Mouse (Mus musculus) kidney, embryonic 15.5 days (tissue): ENCODE results near the gene Rusc2. TPM values are rescaled to one million over a fixed set of nuclear protein-coding genes. Genes with fewer than 3 reads are reported as not detected.

Source experiments
- ATAC-seq: fragments of 200-750 bp; cut with Nextera tagmentation; replicated peaks from 2 replicates; pipeline ENCODE4 v1.8.0; 2017; ENCODE audit warnings: moderate TSS enrichment; ENCODE audit not compliant: low FRiP score
- H3K27ac ChIP-seq: fragments of 300-500 bp; sonication (generic); 2 replicates; pipeline ENCODE4 v1.5.1; 2015; ENCODE audit warnings: mild to moderate bottlenecking, inconsistent platforms
- H3K27me3 ChIP-seq: fragments of 300-500 bp; sonication (generic); 2 replicates; pipeline ENCODE4 v1.6.1; 2015; ENCODE audit warnings: inconsistent platforms
- H3K36me3 ChIP-seq: fragments of 300-500 bp; sonication (generic); 2 replicates; pipeline ENCODE4 v1.6.1; 2015; ENCODE audit warnings: inconsistent platforms
- H3K4me1 ChIP-seq: fragments of 300-500 bp; sonication (generic); 2 replicates; pipeline ENCODE4 v1.6.1; 2015; ENCODE audit warnings: inconsistent platforms
- H3K4me2 ChIP-seq: fragments of 300-500 bp; sonication (generic); 2 replicates; pipeline ENCODE4 v1.6.1; 2015; ENCODE audit warnings: moderate library complexity, mild to moderate bottlenecking, inconsistent platforms
- H3K4me3 ChIP-seq: fragments of 300-500 bp; sonication (generic); replicated peaks from 2 replicates; pipeline ENCODE4 v1.5.1; 2015; ENCODE audit warnings: mild to moderate bottlenecking, inconsistent platforms
- H3K9ac ChIP-seq: fragments of 300-500 bp; sonication (generic); 2 replicates; pipeline ENCODE4 v1.6.1; 2015; ENCODE audit warnings: mild to moderate bottlenecking, inconsistent platforms
- H3K9me3 ChIP-seq: fragments of 300-500 bp; sonication (generic); replicated peaks from 2 replicates; pipeline ENCODE4 v1.6.1; 2016; ENCODE audit warnings: inconsistent platforms
- WGBS: fragments of 180-500 bp; shearing (Covaris S2); methylation state at CpG from one replicate; pipeline ENCODE4 v1.1.7; 2015; ENCODE audit warnings: mixed read lengths; 5-methylcytosine and 5-hydroxymethylcytosine counted together
- polyA plus RNA-seq: library from polyadenylated mRNA; unstranded; fragments of >200 nt; fragmentation: Nextera tagmentation; extraction: Ambion mirVana; gene quantifications from 2 replicates; pipeline ENCODE4 v1.2.1, GENCODE M21; 2015

The Rusc2 gene
- polyA plus RNA-seq, 1 experiment from 2014 or later: 14.1 TPM

DNA sequence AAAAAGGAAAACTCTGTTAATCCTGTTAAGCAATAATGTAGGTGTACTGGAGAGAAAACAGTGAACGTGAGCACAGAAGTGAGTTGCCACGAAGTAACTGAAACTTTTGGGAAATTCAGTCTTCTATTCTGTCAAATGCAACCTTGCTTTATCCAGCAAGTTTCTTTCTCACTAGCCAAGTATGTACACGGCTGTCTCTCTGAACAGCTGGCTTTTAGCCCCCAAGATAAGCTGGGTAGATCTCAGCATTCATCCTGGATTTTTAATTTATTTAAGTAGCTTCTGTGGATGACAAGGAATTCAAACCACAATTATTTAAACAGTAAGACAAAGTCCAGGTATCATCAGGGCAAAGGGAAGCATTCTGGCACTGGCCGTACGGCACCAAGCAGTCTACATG, 14.5 kb upstream of the Rusc2 start:
- Histone ChIP-seq H3K27me3 (no peaks in the 10 kb centered on the region), H3K4me2 (no peak overlapping the region), H3K4me3 (no peak overlapping the region), H3K4me1 (no peaks in the 10 kb centered on the region), H3K9ac (no peak overlapping the region), H3K9me3 (no peaks in the 10 kb centered on the region), H3K36me3 (no peaks in the 10 kb centered on the region), H3K27ac (no peak overlapping the region)
- 86% methylated on average over 5 of the region's 5 CpGs for WGBS
- no peak for ATAC-seq

GRCm38 (mm10) chr4:43367787-43368186, 14.0 kb upstream of the Rusc2 start:
- Histone ChIP-seq H3K4me3 (no peak overlapping the region), H3K9me3 (no peaks in the 10 kb centered on the region), H3K4me1 (no peaks in the 10 kb centered on the region), H3K9ac (no peak overlapping the region), H3K4me2 (no peak overlapping the region), H3K27ac (no peak overlapping the region), H3K36me3 (no peaks in the 10 kb centered on the region), H3K27me3 (no peaks in the 10 kb centered on the region)
- WGBS: 91% methylated on average over 9 of the region's 9 CpGs
- ATAC-seq: no peak

- ATAC-seq: no peak
- Histone ChIP-seq H3K9ac (no peak overlapping the region), H3K4me2 (no peak overlapping the region), H3K4me3 (no peak overlapping the region), H3K9me3 (no peaks in the 10 kb centered on the region), H3K27ac (no peak overlapping the region), H3K4me1 (no peaks in the 10 kb centered on the region), H3K27me3 (no peaks in the 10 kb centered on the region), H3K36me3 (no peaks in the 10 kb centered on the region)
- WGBS: 67% methylated on average over 11 of the region's 11 CpGs
Observed at GRCm38 (mm10) chr4:43371406-43371805, 10.4 kb upstream of the Rusc2 start.

DNA sequence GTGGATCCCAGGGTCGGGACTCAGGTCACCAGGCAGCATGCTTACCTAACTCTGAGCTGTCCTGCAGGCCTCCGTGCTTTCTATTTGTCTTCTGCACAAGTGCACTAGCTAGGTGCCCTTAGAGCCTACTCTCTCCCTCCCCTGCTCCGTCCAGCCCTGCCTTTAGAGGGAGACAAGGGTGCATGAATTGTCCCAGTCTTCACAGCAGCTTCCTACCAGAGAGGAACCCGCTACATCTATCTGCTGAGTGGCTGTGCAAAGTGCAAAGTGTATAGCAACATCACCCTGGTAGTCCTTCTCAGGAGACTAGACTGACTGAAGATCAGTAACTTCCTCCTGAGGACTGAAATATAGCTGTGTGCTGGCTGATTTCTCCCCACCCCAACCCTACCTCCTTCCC, 9.6 kb upstream of the Rusc2 start:
- ATAC-seq: no peak
- H3K36me3 ChIP-seq: no peaks in the 10 kb centered on the region
- no peaks in the 10 kb centered on the region for H3K9me3 ChIP-seq
- WGBS: 63% methylated on average over 4 of the region's 4 CpGs
- H3K4me1 ChIP-seq: no peaks in the 10 kb centered on the region
- H3K4me3 ChIP-seq: no peak overlapping the region
- no peak overlapping the region for H3K9ac ChIP-seq
- H3K27ac ChIP-seq: no peak overlapping the region
- no peak overlapping the region for H3K4me2 ChIP-seq
- H3K27me3 ChIP-seq: no peaks in the 10 kb centered on the region

DNA sequence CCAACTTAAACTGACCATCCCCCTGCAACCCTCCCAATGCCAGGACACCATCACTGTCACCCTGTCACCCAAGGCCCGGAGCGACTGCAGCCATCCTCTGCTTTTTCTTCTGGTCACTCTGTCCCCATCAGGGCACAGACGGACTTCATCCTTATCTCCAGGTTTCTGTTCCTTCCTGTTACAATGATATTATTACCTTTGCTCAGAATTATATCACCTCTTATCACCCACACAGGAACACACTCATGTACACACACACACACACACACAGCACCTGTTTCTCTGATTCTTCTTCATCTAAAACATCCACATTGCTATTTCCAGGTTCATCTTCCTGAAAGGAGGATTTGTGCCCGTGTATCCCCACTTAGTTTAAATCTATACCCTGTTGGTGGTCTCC, 7.5 kb upstream of the Rusc2 start:
- ATAC-seq: no peak
- no peak overlapping the region for H3K9ac ChIP-seq
- H3K4me3 ChIP-seq: no peak overlapping the region
- no peak overlapping the region for H3K4me2 ChIP-seq
- 81% methylated on average over 4 of the region's 4 CpGs for WGBS
- no peaks in the 10 kb centered on the region for H3K27me3 ChIP-seq
- no peaks in the 10 kb centered on the region for H3K36me3 ChIP-seq
- H3K27ac ChIP-seq: no peak overlapping the region
- no peaks in the 10 kb centered on the region for H3K4me1 ChIP-seq
- H3K9me3 ChIP-seq: no peaks in the 10 kb centered on the region

GRCm38 (mm10) chr4:43379601-43380000, 2.2 kb upstream of the Rusc2 start:
- 90% methylated on average over 6 of the region's 6 CpGs for WGBS
- H3K27ac ChIP-seq: no peak overlapping the region
- H3K9ac ChIP-seq: no peak overlapping the region
- H3K4me1 ChIP-seq: peaks cover 18% of the 10 kb centered on the region
- H3K27me3 ChIP-seq: 0 out of 2 replicates have a peak, but pooled peaks cover 5% of the 10 kb centered on the region
- no peak overlapping the region for H3K4me2 ChIP-seq
- ATAC-seq: no peak
- no peaks in the 10 kb centered on the region; the same call in 1 of the 2 replicates for H3K36me3 ChIP-seq
- H3K4me3 ChIP-seq: no peak overlapping the region
- H3K9me3 ChIP-seq: no peaks in the 10 kb centered on the region

GRCm38 (mm10) chr4:43380951-43381350, 828 bp upstream of the Rusc2 start:
- 0 out of 2 replicates have a peak, but pooled peaks cover 5% of the 10 kb centered on the region for H3K27me3 ChIP-seq
- H3K4me2 ChIP-seq: peak overlapping the region; percentile 95
- ATAC-seq: 0 out of 2 replicates have a peak, but pooled peaks have one; percentile 13
- H3K36me3 ChIP-seq: no peaks in the 10 kb centered on the region; the same call in 1 of the 2 replicates
- H3K9me3 ChIP-seq: no peaks in the 10 kb centered on the region
- H3K27ac ChIP-seq: no peak overlapping the region
- peak overlapping the region; percentile 82 for H3K4me3 ChIP-seq
- WGBS: 48% methylated on average over 10 of the region's 10 CpGs
- H3K4me1 ChIP-seq: peaks cover 18% of the 10 kb centered on the region
- H3K9ac ChIP-seq: peak overlapping the region; percentile 77

DNA sequence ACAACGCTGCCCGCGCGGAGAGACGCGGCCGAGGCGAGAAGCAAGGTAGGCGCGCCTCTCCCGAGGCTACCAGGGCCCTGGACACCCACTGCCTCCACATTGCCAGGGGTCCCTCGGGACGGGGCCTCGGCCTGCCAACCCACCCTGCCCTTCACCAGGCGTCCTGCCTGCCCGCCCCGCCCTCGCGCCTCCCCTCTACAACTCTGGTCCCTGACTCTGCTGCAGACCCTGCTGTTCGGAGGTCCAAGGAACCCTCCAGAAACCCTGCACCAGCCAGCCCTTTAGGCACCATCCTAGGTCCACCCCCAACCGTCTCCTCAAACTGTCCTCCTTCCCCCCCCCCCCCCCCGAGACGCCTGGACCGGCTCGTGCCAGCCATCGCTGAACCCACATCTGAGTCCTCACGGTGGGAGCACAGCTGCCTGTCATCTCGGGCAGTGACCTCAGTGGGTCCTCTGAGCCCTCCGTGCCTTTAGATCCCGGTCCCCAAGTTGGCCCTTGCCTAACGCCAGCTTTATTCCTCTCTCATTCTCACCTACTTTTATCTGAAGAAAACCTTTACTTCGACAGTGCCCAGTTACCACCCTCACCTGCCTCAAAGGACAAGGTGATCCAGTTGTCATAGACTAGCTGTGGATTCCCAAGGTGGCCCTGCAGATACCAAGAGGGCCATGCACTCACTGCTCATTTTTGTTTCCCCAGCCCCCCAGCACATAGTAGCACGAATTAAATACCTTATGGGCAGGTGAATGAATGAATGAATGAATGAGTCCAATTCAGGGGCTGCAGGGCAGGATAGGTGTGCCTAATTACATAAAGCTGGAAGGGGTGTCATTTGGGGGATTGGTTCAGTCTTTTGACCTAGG, 609 bp downstream of the Rusc2 start:
- Histone ChIP-seq H3K36me3 (no peaks in the 10 kb centered on the region; the same call in 1 of the 2 replicates), H3K27ac (peak overlapping the region; percentile 67), H3K27me3 (0 out of 2 replicates have a peak, but pooled peaks cover 5% of the 10 kb centered on the region), H3K4me2 (peak overlapping the region; percentile 95), H3K9ac (peak overlapping the region; percentile 77), H3K9me3 (no peaks in the 10 kb centered on the region), H3K4me1 (peaks cover 18% of the 10 kb centered on the region), H3K4me3 (peak overlapping the region; percentile 82)
- ATAC-seq: peak; percentile 69
- WGBS: 12% methylated on average over 19 of the region's 33 CpGs

- 0 out of 2 replicates have a peak, but pooled peaks cover 5% of the 10 kb centered on the region for H3K27me3 ChIP-seq
- no peaks in the 10 kb centered on the region for H3K9me3 ChIP-seq
- no peaks in the 10 kb centered on the region; the same call in 1 of the 2 replicates for H3K36me3 ChIP-seq
- H3K4me2 ChIP-seq: peak overlapping the region; percentile 95
- H3K4me3 ChIP-seq: peak overlapping the region; percentile 82
- H3K27ac ChIP-seq: no peak overlapping the region
- H3K9ac ChIP-seq: no peak overlapping the region
- H3K4me1 ChIP-seq: peaks cover 18% of the 10 kb centered on the region
- ATAC-seq: no peak
- 60% methylated on average over 11 of the region's 11 CpGs for WGBS
Observed at GRCm38 (mm10) chr4:43383246-43384082, 1.7 kb downstream of the Rusc2 start.

DNA sequence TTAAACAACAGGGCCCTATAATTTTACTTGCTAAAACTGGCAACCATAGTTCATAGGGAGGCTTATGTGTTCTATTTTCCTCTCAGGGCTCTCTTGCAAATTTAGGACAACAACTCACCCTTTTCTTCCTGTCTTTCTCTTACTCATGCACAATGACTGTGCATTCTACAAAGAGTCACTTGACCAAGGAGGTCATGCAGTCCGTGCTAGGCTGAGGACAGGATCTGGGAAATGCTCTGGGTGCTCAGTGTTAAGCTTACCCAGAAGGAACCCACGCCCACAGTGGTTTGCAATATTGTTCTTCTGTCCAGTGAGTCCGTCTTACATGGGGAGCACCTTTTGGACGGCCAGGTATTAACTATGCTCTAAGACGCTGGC, 2.3 kb downstream of the Rusc2 start:
- H3K27ac ChIP-seq: no peak overlapping the region
- peaks cover 18% of the 10 kb centered on the region for H3K4me1 ChIP-seq
- no peak overlapping the region for H3K4me3 ChIP-seq
- H3K9me3 ChIP-seq: no peaks in the 10 kb centered on the region
- H3K27me3 ChIP-seq: 0 out of 2 replicates have a peak, but pooled peaks cover 5% of the 10 kb centered on the region
- H3K4me2 ChIP-seq: no peak overlapping the region
- H3K9ac ChIP-seq: no peak overlapping the region
- no peak for ATAC-seq
- no peaks in the 10 kb centered on the region; the same call in 1 of the 2 replicates for H3K36me3 ChIP-seq
- 86% methylated on average over 5 of the region's 5 CpGs for WGBS

DNA sequence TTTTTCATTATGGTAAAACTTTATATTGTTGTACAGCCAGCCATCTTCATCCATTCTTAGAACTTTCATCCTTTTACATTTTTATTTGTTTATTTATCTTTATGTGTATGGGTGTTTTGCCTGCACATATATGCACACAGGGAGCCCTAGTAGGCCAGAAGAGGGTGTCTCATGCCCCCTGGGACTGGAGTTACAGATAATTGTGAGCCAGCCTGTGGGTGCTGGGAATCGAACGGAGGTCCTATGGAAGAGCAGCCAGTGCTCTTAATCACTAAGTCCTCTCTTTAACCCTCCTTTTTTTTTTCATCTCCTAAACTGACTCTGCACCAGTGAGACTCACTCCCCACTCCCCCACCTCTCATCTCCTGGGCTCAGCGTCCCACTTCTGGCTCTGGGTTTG, 2.8 kb downstream of the Rusc2 start:
- H3K9me3 ChIP-seq: no peaks in the 10 kb centered on the region

GRCm38 (mm10) chr4:43386932-43387331, 5.2 kb downstream of the Rusc2 start:
- Histone ChIP-seq H3K27ac (no peak overlapping the region), H3K9ac (no peak overlapping the region), H3K27me3 (no peaks in the 10 kb centered on the region), H3K36me3 (no peaks in the 10 kb centered on the region; the same call in 1 of the 2 replicates), H3K4me1 (peaks cover 27% of the 10 kb centered on the region), H3K4me2 (no peak overlapping the region), H3K4me3 (no peak overlapping the region), H3K9me3 (no peaks in the 10 kb centered on the region)
- no peak for ATAC-seq

More for the DNA sequence above, 2.8 kb downstream of the Rusc2 start:
- H3K36me3 ChIP-seq: no peaks in the 10 kb centered on the region; the same call in 1 of the 2 replicates
- no peak overlapping the region for H3K4me2 ChIP-seq
- H3K9ac ChIP-seq: no peak overlapping the region
- no peak overlapping the region for H3K4me3 ChIP-seq
- no peak overlapping the region for H3K27ac ChIP-seq
- peaks cover 19% of the 10 kb centered on the region for H3K4me1 ChIP-seq
- 88% methylated on average over 3 of the region's 3 CpGs for WGBS
- H3K27me3 ChIP-seq: 0 out of 2 replicates have a peak, but pooled peaks cover 5% of the 10 kb centered on the region
- ATAC-seq: no peak
